Mouse (Mus musculus) C2C12 (cell line): Measurements from ENCODE around the gene Fbxo2. TPM values are rescaled to one million over a fixed set of nuclear protein-coding genes. Genes with fewer than 3 reads are reported as not detected.

Experiments
- H3K27me3 ChIP-seq: one replicate; pipeline ENCODE4 v1.6.1; 2011; ENCODE audit not compliant: control insufficient read depth, insufficient read depth, insufficient read length
- H3K36me3 ChIP-seq: one replicate; pipeline ENCODE4 v1.6.1; 2011; ENCODE audit not compliant: control insufficient read depth, insufficient read depth
- H3K4me3 ChIP-seq: one replicate; pipeline ENCODE4 v1.5.1; 2011; ENCODE audit warnings: mild to moderate bottlenecking, control low read depth; ENCODE audit not compliant: poor library complexity, insufficient read depth, severe bottlenecking
- H3K79me2 ChIP-seq: one replicate; pipeline ENCODE4 v1.6.1; 2011; ENCODE audit not compliant: control insufficient read depth, insufficient read depth
- H3K79me3 ChIP-seq: one replicate; pipeline ENCODE4 v1.6.1; 2011; ENCODE audit warnings: low read depth, control low read depth
- H3ac ChIP-seq: one replicate; pipeline ENCODE3; 2011; ENCODE audit warnings: low read depth; ENCODE audit not compliant: control insufficient read depth, insufficient read length
- CEBPB ChIP-seq: IDR thresholded peaks from one replicate; pipeline ENCODE4 v1.6.1; 2011; ENCODE audit warnings: low read depth, mild to moderate bottlenecking, control low read depth, moderate library complexity
- CTCF ChIP-seq: IDR thresholded peaks from one replicate; pipeline ENCODE4 v1.5.1; 2011; ENCODE audit not compliant: control insufficient read depth, insufficient read depth, insufficient read length
- FOSL1 ChIP-seq: IDR thresholded peaks from one replicate; pipeline ENCODE4 v1.8.0; 2011; ENCODE audit warnings: mild to moderate bottlenecking, low read length; ENCODE audit not compliant: poor library complexity, insufficient read depth, severe bottlenecking
- MAX ChIP-seq: IDR thresholded peaks from one replicate; pipeline ENCODE4 v1.6.1; 2011; ENCODE audit warnings: mild to moderate bottlenecking, control low read depth
- MYOD1 ChIP-seq: IDR thresholded peaks from one replicate; pipeline ENCODE4 v1.6.1; 2011; ENCODE audit warnings: low read depth; ENCODE audit not compliant: control insufficient read depth, insufficient read length
- MYOG ChIP-seq: IDR thresholded peaks from one replicate; pipeline ENCODE4 v1.6.1; 2011; ENCODE audit not compliant: control insufficient read depth, insufficient read length; ENCODE audit errors: extremely low read depth
- USF1 ChIP-seq: IDR thresholded peaks from one replicate; pipeline ENCODE4 v1.6.1; 2011; ENCODE audit warnings: low read depth, mild to moderate bottlenecking, control low read depth, moderate library complexity
- polyA plus RNA-seq: library from polyadenylated mRNA; unstranded; fragments of >200 nt; fragmentation: generic; extraction: Trizol; gene quantifications from one replicate; pipeline ENCODE4 v1.2.1, GENCODE M21; 2012; ENCODE audit warnings: missing spikeins

Fbxo2 gene
- polyA plus RNA-seq, 1 experiment = 14.2 TPM

DNA sequence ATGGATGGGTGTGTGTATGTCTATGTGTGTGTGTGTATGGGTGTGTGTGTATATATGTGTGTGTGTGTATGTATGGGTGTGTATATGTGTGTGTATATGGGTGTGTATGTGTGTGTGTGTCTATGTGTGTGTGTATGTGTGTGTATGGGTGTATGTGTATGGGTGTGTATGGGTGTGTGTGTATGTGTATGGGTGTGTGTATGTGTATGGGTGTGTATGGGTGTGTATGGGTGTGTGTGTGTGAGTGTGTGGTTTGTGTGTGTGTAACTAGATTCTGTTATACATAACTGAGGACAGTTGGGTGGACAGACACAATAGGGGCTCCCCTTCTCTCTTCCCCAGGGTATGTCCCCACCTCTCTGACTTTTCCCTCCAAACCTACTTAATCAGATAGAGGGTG is 34.0 kb downstream of the Fbxo2 start:
- H3K4me3 ChIP-seq = no peak overlapping the region
- H3K79me3 ChIP-seq = no peaks in the 10 kb centered on the region
- TF ChIP-seq MAX (no peak), MYOD1 (no peak), FOSL1 (no peak), CEBPB (no peak), MYOG (no peak), USF1 (no peak), CTCF (no peak)
- no peaks in the 10 kb centered on the region for H3K36me3 ChIP-seq
- H3K27me3 ChIP-seq = peaks cover 8% of the 10 kb centered on the region
- H3ac ChIP-seq = no peak overlapping the region
- H3K79me2 ChIP-seq = no peaks in the 10 kb centered on the region

DNA sequence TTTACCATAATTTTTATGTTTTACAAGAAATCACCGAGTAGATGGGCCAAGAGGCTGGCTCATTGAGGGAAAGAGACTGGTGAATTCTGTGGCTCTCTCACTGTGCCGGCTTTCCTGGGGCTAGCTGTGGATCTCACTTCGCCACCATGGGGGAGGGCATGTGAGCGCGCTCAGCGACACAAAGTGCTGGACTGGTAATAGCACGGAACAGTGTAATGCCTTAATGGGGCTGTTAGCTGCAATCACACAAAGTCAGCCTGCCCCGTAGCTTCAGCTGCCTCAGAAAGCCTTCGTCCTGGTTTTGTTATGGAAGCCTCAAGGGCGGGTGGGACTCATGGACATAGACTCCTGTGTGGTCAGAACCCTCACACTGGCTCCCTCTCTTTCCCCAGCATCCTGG is 38.3 kb downstream of the Fbxo2 start:
- no peak overlapping the region for H3ac ChIP-seq
- no peaks in the 10 kb centered on the region for H3K36me3 ChIP-seq
- no peak for TF ChIP-seq FOSL1
- TF ChIP-seq USF1 = no peak
- no peaks in the 10 kb centered on the region for H3K79me3 ChIP-seq
- no peak overlapping the region for H3K4me3 ChIP-seq
- H3K27me3 ChIP-seq = peaks cover 12% of the 10 kb centered on the region
- H3K79me2 ChIP-seq = no peaks in the 10 kb centered on the region

DNA sequence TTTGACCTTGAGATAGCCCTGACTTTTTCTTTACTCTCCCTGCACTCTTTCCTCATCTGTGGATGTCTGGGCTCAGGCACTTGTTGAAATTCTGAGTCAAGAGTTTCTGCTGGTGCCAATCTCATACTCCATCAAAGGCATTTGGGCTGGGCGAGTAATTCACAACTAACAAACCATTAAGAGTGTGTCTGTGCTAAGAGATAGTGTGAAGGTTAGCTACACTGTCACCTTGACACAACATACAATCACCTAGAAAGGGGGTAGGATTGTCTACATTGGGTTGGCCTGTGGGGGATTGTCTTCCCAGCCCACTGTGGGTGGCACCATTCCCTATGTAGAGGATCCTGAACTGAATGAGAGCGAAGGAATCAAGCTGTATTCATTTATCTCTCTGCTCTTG is 43.1 kb downstream of the Fbxo2 start:
- Histone ChIP-seq H3K79me3 (no peaks in the 10 kb centered on the region), H3K36me3 (no peaks in the 10 kb centered on the region), H3ac (no peak overlapping the region), H3K79me2 (no peaks in the 10 kb centered on the region), H3K4me3 (no peak overlapping the region), H3K27me3 (peaks cover 13% of the 10 kb centered on the region)
- TF ChIP-seq MYOG = no peak
- no peak for TF ChIP-seq CEBPB
- no peak for TF ChIP-seq MAX
- no peak for TF ChIP-seq FOSL1
- no peak for TF ChIP-seq USF1
- TF ChIP-seq CTCF = no peak
- TF ChIP-seq MYOD1 = no peak

DNA sequence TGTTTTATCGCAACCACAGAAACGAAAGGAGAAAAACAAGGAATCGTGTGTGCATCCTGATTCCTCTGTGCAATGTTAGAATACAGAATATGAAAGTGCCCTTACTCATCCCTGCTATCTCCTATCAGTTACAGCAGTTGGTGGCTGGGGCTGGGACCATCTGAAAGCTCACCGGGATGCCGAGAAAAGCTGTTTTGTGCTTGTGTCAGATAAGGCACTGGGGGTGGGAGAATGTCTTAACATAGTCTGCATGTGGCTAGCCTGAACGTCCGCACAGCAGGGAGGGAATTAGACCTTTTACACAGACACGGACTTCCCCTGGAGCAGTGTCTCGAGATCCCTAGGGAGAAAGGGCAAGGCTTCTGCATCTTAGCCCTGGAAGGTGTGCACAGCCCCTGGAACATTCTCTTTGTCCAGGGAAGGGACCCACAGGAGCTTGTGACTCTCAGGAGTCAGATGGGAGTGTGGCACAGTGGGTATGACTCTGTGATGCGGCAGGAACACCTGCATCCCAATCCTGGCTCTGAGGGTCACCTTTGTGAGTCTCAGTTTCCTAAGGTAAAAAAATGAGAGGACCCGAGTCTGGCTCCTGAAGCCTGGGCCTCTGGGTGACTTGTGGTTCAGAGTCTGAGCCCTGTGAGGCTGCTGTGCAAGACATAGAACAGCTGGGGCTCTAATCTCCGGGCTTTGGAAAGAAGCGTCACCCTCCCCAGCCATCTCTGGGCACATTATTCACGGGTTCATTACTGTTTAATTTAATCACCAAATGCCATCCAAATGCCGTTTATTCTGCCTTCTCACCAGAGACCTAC is 43.8 kb downstream of the Fbxo2 start:
- Histone ChIP-seq H3K79me3 (no peaks in the 10 kb centered on the region), H3K36me3 (no peaks in the 10 kb centered on the region), H3K4me3 (no peak overlapping the region), H3K79me2 (no peaks in the 10 kb centered on the region), H3ac (no peak overlapping the region), H3K27me3 (peaks cover 7% of the 10 kb centered on the region)
- TF ChIP-seq MYOG = no peak
- no peak for TF ChIP-seq CEBPB
- no peak for TF ChIP-seq USF1
- TF ChIP-seq MAX = no peak
- TF ChIP-seq FOSL1 = no peak
- no peak for TF ChIP-seq CTCF
- no peak for TF ChIP-seq MYOD1

DNA sequence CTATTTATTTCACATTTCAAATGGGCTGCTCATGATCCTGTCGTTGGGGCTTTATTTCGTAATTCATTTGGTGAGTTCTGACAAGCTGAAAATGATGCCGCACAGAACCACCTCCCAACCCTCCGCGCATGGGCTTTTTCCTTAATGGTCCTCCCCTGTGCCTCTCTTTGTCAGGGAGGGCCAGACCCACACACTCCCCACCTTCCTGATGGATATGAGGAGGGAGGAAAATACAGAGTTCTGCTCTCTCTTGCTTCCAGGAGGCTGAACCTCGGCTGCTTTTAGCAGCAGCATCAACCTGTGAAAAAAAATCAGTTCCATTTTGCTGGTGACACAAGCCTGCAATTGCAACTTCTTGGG is 44.4 kb downstream of the Fbxo2 start:
- Histone ChIP-seq H3K27me3 (peaks cover 7% of the 10 kb centered on the region), H3K79me3 (no peaks in the 10 kb centered on the region), H3K4me3 (no peak overlapping the region), H3K79me2 (no peaks in the 10 kb centered on the region), H3K36me3 (no peaks in the 10 kb centered on the region), H3ac (no peak overlapping the region)
- no peak for TF ChIP-seq MYOG
- no peak for TF ChIP-seq MAX
- no peak for TF ChIP-seq CTCF
- TF ChIP-seq USF1 = no peak
- TF ChIP-seq FOSL1 = no peak
- no peak for TF ChIP-seq MYOD1

DNA sequence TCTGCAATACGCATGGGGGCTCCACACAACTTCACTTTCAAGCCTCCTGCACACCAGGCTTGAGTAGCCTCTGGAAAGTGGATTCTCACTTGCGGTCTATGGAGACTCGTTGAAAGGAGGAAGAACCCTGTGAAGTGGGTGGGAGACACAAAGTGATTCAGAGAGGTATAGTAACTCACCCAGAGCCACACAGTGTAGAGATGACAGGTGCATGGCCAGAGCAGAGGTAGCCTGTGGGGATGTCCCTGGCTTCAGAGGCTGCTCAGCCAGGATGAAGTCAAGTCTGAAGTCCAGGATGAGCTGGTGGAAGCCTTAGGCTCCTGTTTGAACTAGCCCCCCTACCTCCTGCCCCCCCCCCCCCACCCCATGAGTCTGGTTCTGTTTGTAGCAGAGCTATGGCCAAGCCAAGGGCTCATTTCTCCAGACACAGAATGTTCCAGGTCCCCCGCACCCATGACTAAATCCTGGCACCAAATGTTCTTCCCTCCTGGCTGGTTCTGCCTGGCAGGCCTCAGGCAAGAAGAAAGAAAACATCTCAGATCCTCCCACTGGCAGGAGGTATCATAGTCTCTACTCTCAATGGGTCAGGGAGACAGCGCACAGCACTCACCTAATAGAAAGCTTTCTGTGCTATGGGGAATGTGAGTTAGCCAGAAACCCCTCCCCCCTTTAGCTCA is 54.2 kb downstream of the Fbxo2 start:
- H3K79me3 ChIP-seq = no peaks in the 10 kb centered on the region
- no peak for TF ChIP-seq MYOG
- no peak for TF ChIP-seq MAX
- TF ChIP-seq USF1 = no peak
- TF ChIP-seq CEBPB = no peak
- no peak for TF ChIP-seq FOSL1
- TF ChIP-seq CTCF = no peak
- TF ChIP-seq MYOD1 = no peak
- no peaks in the 10 kb centered on the region for H3K79me2 ChIP-seq
- no peak overlapping the region for H3K4me3 ChIP-seq
- peaks cover 19% of the 10 kb centered on the region for H3K27me3 ChIP-seq
- H3ac ChIP-seq = no peak overlapping the region
- no peaks in the 10 kb centered on the region for H3K36me3 ChIP-seq
